Mouse (Mus musculus) heart, embryonic 14.5 days (tissue): ENCODE data around the gene Ddx6. TPM values are rescaled to one million over a fixed set of nuclear protein-coding genes. Genes with fewer than 3 reads are reported as not detected.

ENCODE experiments used
- ATAC-seq: fragments of 200-750 bp; cut with Nextera tagmentation; 2 replicates; pipeline ENCODE4 v1.8.0; 2017; ENCODE audit warnings: low read depth, moderate TSS enrichment; ENCODE audit not compliant: insufficient number of reproducible peaks, insufficient read depth, low FRiP score
- H3K27ac ChIP-seq, 2 experiments: fragments of 200-500 bp in 1 of 2; fragments of 300-500 bp in 1 of 2; sonication (generic) in 1 of 2; replicated peaks in 1 of 2; 2 replicates each; pipeline ENCODE4 v1.5.1; 2012 to 2014; ENCODE audit warnings: low read depth in 2 of 2, low read length in 2 of 2, control low read depth in 1 of 2, mild to moderate bottlenecking in 1 of 2, mixed read lengths in 1 of 2; ENCODE audit not compliant: control insufficient read depth in 1 of 2, insufficient read depth in 1 of 2
- H3K27me3 ChIP-seq: fragments of 300-500 bp; sonication (generic); 2 replicates; pipeline ENCODE4 v1.6.1; 2014; ENCODE audit warnings: mild to moderate bottlenecking, low read length, control low read depth; ENCODE audit not compliant: control insufficient read depth, insufficient read depth
- H3K36me3 ChIP-seq: fragments of 300-500 bp; sonication (generic); 2 replicates; pipeline ENCODE4 v1.6.1; 2014; ENCODE audit warnings: mild to moderate bottlenecking, control low read depth, low read length, mixed read lengths; ENCODE audit not compliant: control insufficient read depth, insufficient read depth
- H3K4me1 ChIP-seq, 2 experiments: fragments of 200-500 bp in 1 of 2; fragments of 300-500 bp in 1 of 2; sonication (generic) in 1 of 2; 2 replicates each; pipeline ENCODE4 v1.6.1; 2012 to 2014; ENCODE audit warnings: low read length in 2 of 2, control low read depth in 1 of 2, mixed read lengths in 1 of 2; ENCODE audit not compliant: control insufficient read depth in 2 of 2, insufficient read depth in 2 of 2
- H3K4me2 ChIP-seq: fragments of 300-500 bp; sonication (generic); 2 replicates; pipeline ENCODE4 v1.6.1; 2014; ENCODE audit warnings: mild to moderate bottlenecking, low read length
- H3K4me3 ChIP-seq, 2 experiments: fragments of 200-500 bp in 1 of 2; fragments of 300-500 bp in 1 of 2; sonication (generic) in 1 of 2; 2 replicates each; pipeline ENCODE4 v1.5.1; 2012 to 2014; ENCODE audit warnings: low read length in 2 of 2, mild to moderate bottlenecking in 2 of 2, control low read depth in 1 of 2, low read depth in 1 of 2, moderate library complexity in 1 of 2; ENCODE audit not compliant: control insufficient read depth in 1 of 2, insufficient read depth in 1 of 2
- H3K9ac ChIP-seq: fragments of 300-500 bp; sonication (generic); 2 replicates; pipeline ENCODE4 v1.6.1; 2014; ENCODE audit warnings: mild to moderate bottlenecking, low read length
- H3K9me3 ChIP-seq: fragments of 300-500 bp; sonication (generic); 2 replicates; pipeline ENCODE4 v1.6.1; 2016; ENCODE audit warnings: low read length, control low read depth; ENCODE audit not compliant: control insufficient read depth
- WGBS: fragments of 180-500 bp; shearing (Covaris S2); extraction: QIAGEN DNeasy Blood & Tissue Kit; methylation state at CpG from one replicate; pipeline ENCODE4 v1.1.7; 2014; 5-methylcytosine and 5-hydroxymethylcytosine counted together
- polyA plus RNA-seq: library from polyadenylated mRNA; unstranded; fragments of >200 nt; fragmentation: Nextera tagmentation; extraction: Ambion mirVana; gene quantifications from 2 replicates; pipeline ENCODE4 v1.2.1, GENCODE M21; 2014

The Ddx6 gene
- polyA plus RNA-seq, 1 experiment from 2014 or later: 14.9 TPM

- H3K9me3 ChIP-seq: peaks cover 8% of the 10 kb centered on the region; the same call in 1 of the 2 replicates
- H3K4me2 ChIP-seq: no peak overlapping the region
- H3K9ac ChIP-seq: no peak overlapping the region
- no peaks in the 10 kb centered on the region for H3K4me1 ChIP-seq
- WGBS: 68% methylated on average over 9 of the region's 9 CpGs
- H3K4me3 ChIP-seq: no peak overlapping the region
- no peaks in the 10 kb centered on the region for H3K27me3 ChIP-seq
- no peak overlapping the region for H3K27ac ChIP-seq
- no peaks in the 10 kb centered on the region for H3K36me3 ChIP-seq
- ATAC-seq: no peak
These were observed 17.2 kb upstream of the Ddx6 start for GRCm38 (mm10) chr9:44587262-44588160.

DNA sequence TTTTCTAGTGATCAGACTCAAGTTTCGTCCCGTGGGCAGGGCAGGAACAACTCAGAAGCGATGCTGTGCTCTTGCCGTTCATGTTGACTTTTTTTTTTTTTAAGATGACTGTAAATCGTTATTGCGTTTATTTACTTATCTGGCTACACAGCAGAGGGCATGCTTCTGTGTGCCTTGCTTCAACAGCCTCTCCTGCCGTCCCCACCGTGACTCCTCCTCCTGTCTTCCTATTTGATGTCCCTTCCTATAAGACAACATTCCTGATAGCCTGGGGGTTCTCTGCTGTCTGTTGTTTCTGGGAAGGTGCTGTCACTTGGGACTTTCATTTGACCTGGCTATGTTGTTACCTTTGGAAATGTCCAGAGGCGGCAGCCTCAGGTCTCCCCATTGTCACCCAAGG, 16.1 kb upstream of the Ddx6 start:
- 48% methylated on average over 9 of the region's 9 CpGs for WGBS
- Histone ChIP-seq H3K27me3 (no peaks in the 10 kb centered on the region), H3K36me3 (no peaks in the 10 kb centered on the region), H3K4me3 (no peak overlapping the region), H3K9me3 (peaks cover 7% of the 10 kb centered on the region; the same call in 1 of the 2 replicates), H3K9ac (no peak overlapping the region), H3K4me1 (no peaks in the 10 kb centered on the region), H3K27ac (no peak overlapping the region), H3K4me2 (no peak overlapping the region)
- no peak for ATAC-seq

DNA sequence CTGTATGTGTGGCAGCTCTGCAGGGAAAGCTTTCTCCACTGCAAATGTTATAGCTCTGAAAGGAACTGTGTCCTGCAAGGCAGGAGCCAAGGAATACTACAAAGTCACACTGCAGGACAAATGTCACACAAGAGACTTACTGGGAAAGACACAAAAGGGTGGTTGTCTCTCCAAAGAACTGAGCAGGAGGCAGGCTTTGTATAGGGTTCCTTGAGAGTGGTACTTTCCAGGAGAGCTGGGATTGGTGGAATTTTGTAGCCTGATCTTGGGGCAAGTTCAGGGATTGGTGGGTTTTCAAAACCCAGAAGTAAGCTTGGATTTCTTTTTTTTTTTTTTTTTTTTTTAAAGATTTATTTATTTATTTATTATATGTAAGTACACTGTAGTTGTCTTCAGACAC, 15.6 kb upstream of the Ddx6 start:
- Histone ChIP-seq H3K27ac (no peak overlapping the region), H3K4me1 (no peaks in the 10 kb centered on the region), H3K4me3 (no peak overlapping the region), H3K9me3 (peaks cover 2% of the 10 kb centered on the region; the same call in 1 of the 2 replicates), H3K4me2 (no peak overlapping the region), H3K36me3 (no peaks in the 10 kb centered on the region), H3K27me3 (no peaks in the 10 kb centered on the region), H3K9ac (no peak overlapping the region)
- ATAC-seq: no peak

DNA sequence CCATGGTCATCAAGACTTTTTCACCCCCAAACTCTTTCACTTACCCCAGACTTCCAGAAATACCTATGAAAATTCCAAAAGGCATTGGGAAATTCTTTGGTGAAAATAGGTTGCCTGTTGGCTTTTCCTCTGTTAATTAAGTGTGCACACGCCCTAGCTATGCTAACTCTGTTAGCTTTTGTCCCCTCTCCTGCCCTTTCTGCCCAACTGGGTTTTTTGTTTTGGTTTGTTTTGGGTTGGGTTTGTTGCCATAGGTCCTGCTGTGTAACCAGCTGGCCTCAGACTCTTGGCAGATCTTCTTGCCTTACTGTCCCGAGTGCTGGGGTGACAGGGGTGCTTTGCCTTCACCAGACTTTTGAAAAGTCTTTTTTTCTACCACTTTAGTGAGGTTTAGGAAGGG, 13.7 kb upstream of the Ddx6 start:
- no peak overlapping the region for H3K27ac ChIP-seq
- ATAC-seq: no peak
- no peak overlapping the region for H3K9ac ChIP-seq
- H3K27me3 ChIP-seq: no peaks in the 10 kb centered on the region
- H3K4me2 ChIP-seq: no peak overlapping the region
- H3K9me3 ChIP-seq: no peaks in the 10 kb centered on the region
- WGBS: 30% methylated on average over 2 of the region's 2 CpGs
- no peak overlapping the region for H3K4me3 ChIP-seq
- H3K36me3 ChIP-seq: no peaks in the 10 kb centered on the region
- no peaks in the 10 kb centered on the region for H3K4me1 ChIP-seq

DNA sequence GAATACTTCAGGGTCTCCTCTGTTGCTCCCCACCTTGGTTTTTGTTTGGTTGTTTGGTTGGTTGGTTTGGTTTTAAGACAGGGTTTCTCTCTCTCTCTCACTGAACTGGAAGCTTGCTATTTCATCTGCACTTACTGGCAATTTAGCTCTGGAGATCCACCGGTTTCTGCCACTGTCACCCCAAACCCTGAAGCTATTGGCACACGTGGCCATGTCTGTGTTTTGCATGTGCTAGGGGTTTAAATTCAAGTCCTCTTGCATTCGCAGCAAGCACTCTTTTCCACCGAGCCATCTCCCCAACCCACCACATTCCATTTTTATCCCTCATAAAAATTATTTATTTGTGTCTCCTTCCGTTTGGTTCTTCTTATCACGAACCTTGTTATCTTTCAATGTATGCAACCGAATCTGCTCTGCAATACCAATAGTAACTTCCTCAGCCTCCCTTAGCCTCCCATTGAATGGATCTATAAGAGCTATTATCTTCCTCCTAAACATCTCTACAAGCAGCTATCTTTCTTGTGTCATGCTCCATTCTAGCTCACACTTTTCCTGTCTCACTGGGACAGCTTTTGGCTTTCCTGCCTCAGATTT, 13.0 kb upstream of the Ddx6 start:
- Histone ChIP-seq H3K9ac (no peak overlapping the region), H3K9me3 (no peaks in the 10 kb centered on the region), H3K27ac (no peak overlapping the region), H3K4me1 (no peaks in the 10 kb centered on the region), H3K4me2 (no peak overlapping the region), H3K4me3 (no peak overlapping the region), H3K27me3 (no peaks in the 10 kb centered on the region), H3K36me3 (no peaks in the 10 kb centered on the region)
- 50% methylated on average over 7 of the region's 7 CpGs for WGBS
- ATAC-seq: no peak

DNA sequence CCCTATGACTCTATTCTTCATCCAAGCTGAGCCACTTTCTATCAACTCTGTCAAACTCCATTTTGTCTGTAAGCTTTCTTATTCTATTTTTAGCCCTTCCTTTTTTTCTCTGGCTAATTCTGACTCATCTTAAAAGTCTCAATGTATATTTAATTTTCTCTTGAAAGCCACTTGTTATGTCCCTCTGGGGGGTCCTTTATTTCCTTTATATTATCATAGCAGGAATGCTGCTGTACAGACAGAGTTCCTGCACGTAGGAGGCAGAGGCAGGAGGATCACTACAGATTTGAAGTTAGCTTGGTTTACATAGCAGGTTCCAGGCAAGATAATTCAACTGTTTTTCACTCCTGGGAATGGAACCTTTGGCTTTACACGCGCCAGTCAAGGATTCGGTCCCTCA, 11.5 kb upstream of the Ddx6 start:
- H3K4me3 ChIP-seq: no peak overlapping the region
- no peak overlapping the region for H3K4me2 ChIP-seq
- ATAC-seq: no peak
- H3K27ac ChIP-seq: no peak overlapping the region
- 84% methylated on average over 4 of the region's 4 CpGs for WGBS
- no peaks in the 10 kb centered on the region for H3K27me3 ChIP-seq
- no peaks in the 10 kb centered on the region; a peak in 1 of 4 replicates for H3K4me1 ChIP-seq
- no peaks in the 10 kb centered on the region for H3K36me3 ChIP-seq
- H3K9me3 ChIP-seq: no peaks in the 10 kb centered on the region
- no peak overlapping the region for H3K9ac ChIP-seq

- Histone ChIP-seq H3K4me3 (no peak overlapping the region), H3K4me1 (peaks cover under 1 to 6% of the 10 kb centered on the region in 2 experiments), H3K36me3 (no peaks in the 10 kb centered on the region), H3K4me2 (no peak overlapping the region), H3K27ac (no peak overlapping the region), H3K9me3 (no peaks in the 10 kb centered on the region), H3K27me3 (no peaks in the 10 kb centered on the region), H3K9ac (no peak overlapping the region)
- ATAC-seq: no peak
- 67% methylated on average over 4 of the region's 4 CpGs for WGBS
These were observed 10.8 kb upstream of the Ddx6 start for GRCm38 (mm10) chr9:44593886-44594285.
